Mouse (Mus musculus) stomach, embryonic 15.5 days (tissue): ENCODE results near the gene Sox6. TPM values are rescaled to one million over a fixed set of nuclear protein-coding genes. Genes with fewer than 3 reads are reported as not detected.

Experiments used
- ATAC-seq: fragments of 200-750 bp; cut with Nextera tagmentation; 2 replicates; pipeline ENCODE4 v1.8.0; 2017; ENCODE audit warnings: low read depth, moderate number of reproducible peaks, moderate TSS enrichment; ENCODE audit not compliant: insufficient read depth, low FRiP score
- H3K27ac ChIP-seq: fragments of 300-500 bp; sonication (generic); 2 replicates; pipeline ENCODE4 v1.5.1; 2015; ENCODE audit warnings: mild to moderate bottlenecking, inconsistent platforms
- H3K27me3 ChIP-seq: fragments of 300-500 bp; sonication (generic); replicated peaks from 2 replicates; pipeline ENCODE4 v1.6.1; 2015; ENCODE audit warnings: inconsistent platforms
- H3K36me3 ChIP-seq: fragments of 300-500 bp; sonication (generic); 2 replicates; pipeline ENCODE4 v1.6.1; 2015; ENCODE audit warnings: inconsistent platforms
- H3K4me1 ChIP-seq: fragments of 300-500 bp; sonication (generic); 2 replicates; pipeline ENCODE4 v1.6.1; 2015; ENCODE audit warnings: inconsistent platforms
- H3K4me2 ChIP-seq: fragments of 300-500 bp; sonication (generic); 2 replicates; pipeline ENCODE4 v1.6.1; 2015; ENCODE audit warnings: mild to moderate bottlenecking, inconsistent platforms
- H3K4me3 ChIP-seq: fragments of 300-500 bp; sonication (generic); replicated peaks from 2 replicates; pipeline ENCODE4 v1.5.1; 2015; ENCODE audit warnings: inconsistent platforms
- H3K9ac ChIP-seq: fragments of 300-500 bp; sonication (generic); 2 replicates; pipeline ENCODE4 v1.6.1; 2015; ENCODE audit warnings: inconsistent platforms
- H3K9me3 ChIP-seq: fragments of 300-500 bp; sonication (generic); 2 replicates; pipeline ENCODE4 v1.6.1; 2016; ENCODE audit warnings: inconsistent platforms
- WGBS: fragments of 180-500 bp; shearing (Covaris S2); methylation state at CpG from one replicate; pipeline ENCODE4 v1.1.7; 2015; 5-methylcytosine and 5-hydroxymethylcytosine counted together
- polyA plus RNA-seq: library from polyadenylated mRNA; unstranded; fragments of >200 nt; fragmentation: Nextera tagmentation; extraction: Ambion mirVana; gene quantifications from 2 replicates; pipeline ENCODE4 v1.2.1, GENCODE M21; 2015

Sox6 gene
- polyA plus RNA-seq, 1 experiment from 2014 or later: 42.4 TPM

- Histone ChIP-seq H3K4me3 (no peak overlapping the region), H3K36me3 (no peaks in the 10 kb centered on the region), H3K27me3 (no peaks in the 10 kb centered on the region), H3K4me2 (no peak overlapping the region), H3K4me1 (no peaks in the 10 kb centered on the region), H3K9ac (no peak overlapping the region), H3K9me3 (no peaks in the 10 kb centered on the region), H3K27ac (no peak overlapping the region)
- no peak; the same call in 1 of the 2 replicates for ATAC-seq
- WGBS: 81% methylated on average over 5 of the region's 5 CpGs
Observed at GRCm38 (mm10) chr7:115979813-115980512, 58.6 kb downstream of the Sox6 start.

DNA sequence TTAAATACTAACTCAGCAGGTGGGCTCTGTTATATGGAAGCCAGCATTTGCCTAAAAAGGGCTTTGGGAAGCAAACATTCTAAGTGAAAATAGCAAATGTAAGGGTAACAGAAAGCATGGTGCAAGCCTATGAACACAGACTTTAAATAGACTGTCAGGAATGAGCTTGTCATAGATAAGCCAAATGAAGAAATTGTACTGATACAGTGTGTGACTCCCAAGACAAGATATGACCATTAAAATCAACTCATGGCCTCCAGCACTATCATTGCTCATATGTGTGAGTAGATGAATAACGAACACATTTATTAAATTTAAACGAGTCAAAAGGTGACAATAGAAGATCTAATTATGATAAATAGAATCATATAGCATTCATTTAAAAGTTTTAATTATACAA, 64.1 kb downstream of the Sox6 start:
- Histone ChIP-seq H3K36me3 (no peaks in the 10 kb centered on the region), H3K27me3 (no peaks in the 10 kb centered on the region), H3K9me3 (no peaks in the 10 kb centered on the region), H3K4me3 (no peak overlapping the region), H3K9ac (no peak overlapping the region), H3K4me2 (no peak overlapping the region), H3K27ac (no peak overlapping the region), H3K4me1 (no peaks in the 10 kb centered on the region)
- no peak for ATAC-seq
- WGBS: 87% methylated on average over 2 of the region's 2 CpGs

GRCm38 (mm10) chr7:115967186-115967585, 71.4 kb downstream of the Sox6 start:
- 69% methylated on average over 4 of the region's 4 CpGs for WGBS
- Histone ChIP-seq H3K36me3 (no peaks in the 10 kb centered on the region), H3K9me3 (no peaks in the 10 kb centered on the region), H3K4me1 (no peaks in the 10 kb centered on the region), H3K4me2 (no peak overlapping the region), H3K27ac (no peak overlapping the region), H3K9ac (no peak overlapping the region), H3K27me3 (no peaks in the 10 kb centered on the region), H3K4me3 (no peak overlapping the region)
- no peak for ATAC-seq

DNA sequence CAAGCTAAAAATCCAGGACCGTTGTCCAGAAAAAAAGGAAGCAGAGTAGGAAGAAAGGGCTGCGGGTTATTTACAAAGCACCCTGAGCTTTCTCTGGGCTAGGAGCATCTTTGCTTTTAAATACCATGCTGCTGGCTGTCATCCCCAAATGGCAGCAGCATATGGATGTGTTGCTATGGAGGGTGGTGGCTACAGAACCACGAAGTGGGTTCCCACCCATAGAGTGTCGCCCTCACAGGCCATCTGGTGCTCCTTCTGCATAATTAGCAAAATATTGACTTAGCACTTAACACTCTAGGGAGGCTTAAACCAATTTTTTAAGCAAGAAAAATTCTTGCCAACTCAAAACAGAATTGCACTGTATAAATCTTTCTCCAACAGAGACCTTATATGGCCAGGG, 72.4 kb downstream of the Sox6 start:
- H3K36me3 ChIP-seq: no peaks in the 10 kb centered on the region
- H3K27me3 ChIP-seq: no peaks in the 10 kb centered on the region
- H3K9ac ChIP-seq: no peak overlapping the region
- H3K9me3 ChIP-seq: no peaks in the 10 kb centered on the region
- ATAC-seq: no peak
- WGBS: 50% methylated on average over 4 of the region's 4 CpGs
- no peaks in the 10 kb centered on the region for H3K4me1 ChIP-seq
- H3K27ac ChIP-seq: no peak overlapping the region
- H3K4me2 ChIP-seq: no peak overlapping the region
- H3K4me3 ChIP-seq: no peak overlapping the region

- Histone ChIP-seq H3K4me3 (no peak overlapping the region), H3K27ac (no peak overlapping the region), H3K27me3 (no peaks in the 10 kb centered on the region), H3K4me1 (no peaks in the 10 kb centered on the region), H3K9ac (no peak overlapping the region), H3K4me2 (no peak overlapping the region), H3K9me3 (no peaks in the 10 kb centered on the region), H3K36me3 (no peaks in the 10 kb centered on the region)
- no peak for ATAC-seq
- WGBS: 82% methylated on average over 3 of the region's 3 CpGs
Observed at GRCm38 (mm10) chr7:115953046-115953445, 85.5 kb downstream of the Sox6 start.

GRCm38 (mm10) chr7:115952235-115952634, 86.4 kb downstream of the Sox6 start:
- no peak for ATAC-seq
- no peak overlapping the region for H3K4me2 ChIP-seq
- H3K9me3 ChIP-seq: no peaks in the 10 kb centered on the region
- H3K4me3 ChIP-seq: no peak overlapping the region
- H3K9ac ChIP-seq: no peak overlapping the region
- no peak overlapping the region for H3K27ac ChIP-seq
- 55% methylated on average over 3 of the region's 3 CpGs for WGBS
- H3K4me1 ChIP-seq: no peaks in the 10 kb centered on the region
- H3K27me3 ChIP-seq: no peaks in the 10 kb centered on the region
- no peaks in the 10 kb centered on the region for H3K36me3 ChIP-seq

DNA sequence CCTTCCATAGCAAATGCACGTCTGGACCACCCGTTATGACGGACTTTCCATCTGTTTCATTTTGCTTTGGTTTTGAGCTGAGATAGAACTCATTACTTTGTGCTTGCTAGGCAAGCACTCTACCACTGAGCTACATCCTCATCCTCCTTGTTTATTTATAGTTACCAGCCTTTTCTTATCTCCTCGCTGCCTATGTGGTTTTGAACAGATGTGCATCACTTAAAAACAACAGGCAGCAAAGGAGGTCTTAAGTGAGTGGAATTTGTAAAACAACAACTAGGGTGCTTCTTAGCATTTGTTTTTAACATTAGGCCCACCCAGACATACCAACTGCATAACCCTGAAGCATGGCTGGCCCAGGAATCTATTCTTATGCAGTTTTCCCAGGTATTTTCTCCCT, 86.9 kb downstream of the Sox6 start:
- ATAC-seq: peak; percentile 65; the same call in 1 of the 2 replicates
- Histone ChIP-seq H3K4me3 (no peak overlapping the region), H3K27me3 (no peaks in the 10 kb centered on the region), H3K9ac (no peak overlapping the region), H3K4me1 (no peaks in the 10 kb centered on the region), H3K27ac (no peak overlapping the region), H3K4me2 (no peak overlapping the region), H3K9me3 (no peaks in the 10 kb centered on the region), H3K36me3 (no peaks in the 10 kb centered on the region)
- 81% methylated on average over 4 of the region's 4 CpGs for WGBS

GRCm38 (mm10) chr7:115947916-115948315, 90.7 kb downstream of the Sox6 start:
- H3K27ac ChIP-seq: no peak overlapping the region
- no peak overlapping the region for H3K9ac ChIP-seq
- no peaks in the 10 kb centered on the region for H3K36me3 ChIP-seq
- no peaks in the 10 kb centered on the region for H3K27me3 ChIP-seq
- no peaks in the 10 kb centered on the region for H3K9me3 ChIP-seq
- 63% methylated on average over 2 of the region's 2 CpGs for WGBS
- H3K4me1 ChIP-seq: no peaks in the 10 kb centered on the region
- no peak overlapping the region for H3K4me2 ChIP-seq
- ATAC-seq: no peak
- H3K4me3 ChIP-seq: no peak overlapping the region

GRCm38 (mm10) chr7:115946559-115946958, 92.0 kb downstream of the Sox6 start:
- H3K9ac ChIP-seq: no peak overlapping the region
- ATAC-seq: no peak
- no peaks in the 10 kb centered on the region for H3K27me3 ChIP-seq
- no peak overlapping the region for H3K4me2 ChIP-seq
- WGBS: 91% methylated on average over 12 of the region's 12 CpGs
- H3K36me3 ChIP-seq: no peaks in the 10 kb centered on the region
- no peak overlapping the region for H3K27ac ChIP-seq
- no peaks in the 10 kb centered on the region for H3K9me3 ChIP-seq
- no peaks in the 10 kb centered on the region for H3K4me1 ChIP-seq
- H3K4me3 ChIP-seq: no peak overlapping the region

DNA sequence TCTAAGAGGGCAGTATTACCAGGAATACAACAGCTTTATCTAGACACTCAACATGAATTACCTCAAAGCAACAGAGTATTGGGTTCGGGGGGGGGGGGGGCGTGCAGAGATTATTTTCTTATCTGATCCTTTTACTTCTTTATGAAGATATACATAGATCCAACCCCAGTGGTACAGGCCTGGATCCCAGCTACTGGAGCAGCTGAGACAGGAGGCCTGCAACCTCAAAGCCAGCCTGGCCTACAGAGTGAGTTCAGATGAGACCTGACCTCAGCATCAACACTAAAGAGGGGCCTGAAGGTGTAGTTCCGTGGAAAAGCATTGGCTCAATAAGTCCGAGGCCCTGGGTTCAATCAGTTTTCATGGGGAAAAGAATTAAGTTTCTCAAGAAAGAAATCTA, 93.1 kb downstream of the Sox6 start:
- Histone ChIP-seq H3K4me2 (no peak overlapping the region), H3K36me3 (no peaks in the 10 kb centered on the region), H3K4me3 (no peak overlapping the region), H3K9ac (no peak overlapping the region), H3K4me1 (no peaks in the 10 kb centered on the region), H3K27ac (no peak overlapping the region), H3K9me3 (no peaks in the 10 kb centered on the region), H3K27me3 (no peaks in the 10 kb centered on the region)
- 85% methylated on average over 4 of the region's 4 CpGs for WGBS
- no peak for ATAC-seq

- H3K27me3 ChIP-seq: no peaks in the 10 kb centered on the region
Observed at GRCm38 (mm10) chr7:115944250-115944649, 94.3 kb downstream of the Sox6 start.

DNA sequence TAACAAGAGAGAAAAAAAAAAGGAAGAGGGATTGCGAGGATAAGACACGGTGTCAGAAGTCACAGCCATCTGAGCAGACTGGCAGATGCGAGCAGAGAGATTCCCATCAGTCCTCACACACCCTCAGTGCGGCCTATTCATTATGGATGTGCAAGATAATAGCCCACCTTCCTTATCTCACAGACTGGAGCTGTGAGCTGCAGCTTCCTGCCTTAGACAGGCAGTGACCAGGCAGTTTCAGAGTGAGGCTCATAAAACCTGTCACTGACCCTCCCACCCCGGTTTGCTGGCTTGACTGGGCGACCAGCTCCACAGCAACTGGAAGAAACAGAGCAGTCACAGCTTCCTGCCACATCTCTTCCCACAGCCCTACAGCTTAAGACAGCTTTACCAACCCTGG, 96.8 kb downstream of the Sox6 start:
- WGBS: 46% methylated on average over 6 of the region's 6 CpGs
- H3K27ac ChIP-seq: no peak overlapping the region
- peak; percentile 96 for ATAC-seq

More at GRCm38 (mm10) chr7:115944250-115944649, 94.3 kb downstream of the Sox6 start:
- H3K27ac ChIP-seq: no peak overlapping the region
- H3K4me2 ChIP-seq: no peak overlapping the region
- H3K4me3 ChIP-seq: no peak overlapping the region
- H3K4me1 ChIP-seq: no peaks in the 10 kb centered on the region
- WGBS: 71% methylated on average over 5 of the region's 5 CpGs
- no peaks in the 10 kb centered on the region for H3K9me3 ChIP-seq
- ATAC-seq: no peak
- no peak overlapping the region for H3K9ac ChIP-seq
- H3K36me3 ChIP-seq: no peaks in the 10 kb centered on the region

DNA sequence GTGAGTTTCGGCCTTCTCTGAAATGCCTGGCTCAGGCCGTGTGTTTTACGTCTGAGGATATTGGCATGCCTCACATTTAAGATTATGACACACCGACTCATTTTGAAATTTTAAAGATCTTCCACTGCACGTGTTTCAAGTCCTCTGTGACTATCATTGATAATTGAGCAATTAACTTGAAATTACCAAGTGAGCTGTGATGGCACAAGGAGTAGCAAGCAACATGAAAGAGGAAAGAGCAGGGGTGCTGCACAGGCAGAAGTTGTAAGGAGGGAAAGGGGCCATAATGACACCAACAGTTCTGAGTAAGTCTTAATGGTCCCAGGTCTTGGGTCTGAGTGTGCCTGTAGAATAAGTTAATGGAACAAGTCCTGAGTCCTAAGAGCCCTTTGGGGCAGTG, 99.3 kb downstream of the Sox6 start:
- Histone ChIP-seq H3K27ac (no peak overlapping the region), H3K9me3 (no peaks in the 10 kb centered on the region), H3K27me3 (no peaks in the 10 kb centered on the region), H3K4me3 (no peak overlapping the region), H3K4me1 (no peaks in the 10 kb centered on the region), H3K4me2 (no peak overlapping the region), H3K9ac (no peak overlapping the region), H3K36me3 (no peaks in the 10 kb centered on the region)
- no peak for ATAC-seq
- WGBS: 83% methylated on average over 5 of the region's 5 CpGs

More for the DNA sequence above, 96.8 kb downstream of the Sox6 start:
- no peaks in the 10 kb centered on the region for H3K9me3 ChIP-seq
- H3K4me1 ChIP-seq: no peaks in the 10 kb centered on the region
- no peaks in the 10 kb centered on the region for H3K36me3 ChIP-seq
- no peak overlapping the region for H3K9ac ChIP-seq
- no peak overlapping the region for H3K4me3 ChIP-seq
- H3K27me3 ChIP-seq: no peaks in the 10 kb centered on the region
- H3K4me2 ChIP-seq: no peak overlapping the region
